Mouse (Mus musculus) limb, embryonic 14.5 days (tissue): ENCODE data around the gene Ugt1a9. TPM values are rescaled to one million over a fixed set of nuclear protein-coding genes. Genes with fewer than 3 reads are reported as not detected.
"Not testable (repeated sequence)": the region's sequence is repeated elsewhere in the genome, so short reads cannot be mapped to it uniquely, and the experiment has no call there.

Source experiments
- ATAC-seq: fragments of 200-750 bp; cut with Nextera tagmentation; 2 replicates; pipeline ENCODE4 v1.8.0; 2017; ENCODE audit warnings: low read depth, moderate number of reproducible peaks, moderate TSS enrichment; ENCODE audit not compliant: low FRiP score
- DNase-seq: peaks from one replicate; pipeline ENCODE4 v3.0.0-alpha.2; 2015; ENCODE audit warnings: low spot score
- H3K27ac ChIP-seq: fragments of 300-500 bp; sonication (generic); replicated peaks from 2 replicates; pipeline ENCODE4 v1.5.1; 2014; ENCODE audit warnings: low read depth, mild to moderate bottlenecking, low read length, moderate library complexity, mixed read lengths
- H3K27me3 ChIP-seq: fragments of 300-500 bp; sonication (generic); 2 replicates; pipeline ENCODE4 v1.6.1; 2014; ENCODE audit warnings: low read length, mixed read lengths; ENCODE audit not compliant: control insufficient read depth, insufficient read depth
- H3K36me3 ChIP-seq: fragments of 300-500 bp; sonication (generic); 2 replicates; pipeline ENCODE4 v1.6.1; 2014; ENCODE audit warnings: mild to moderate bottlenecking, low read length, moderate library complexity, mixed read lengths; ENCODE audit not compliant: control insufficient read depth, insufficient read depth
- H3K4me1 ChIP-seq: fragments of 300-500 bp; sonication (generic); 2 replicates; pipeline ENCODE4 v1.6.1; 2014; ENCODE audit warnings: antibody characterized with exemption, low read length, mixed read lengths; ENCODE audit not compliant: control insufficient read depth, insufficient read depth
- H3K4me2 ChIP-seq: fragments of 300-500 bp; sonication (generic); replicated peaks from 2 replicates; pipeline ENCODE4 v1.6.1; 2014; ENCODE audit warnings: low read depth, mild to moderate bottlenecking, low read length, moderate library complexity; ENCODE audit not compliant: severe bottlenecking
- H3K4me3 ChIP-seq: fragments of 300-500 bp; sonication (generic); replicated peaks from 2 replicates; pipeline ENCODE4 v1.5.1; 2014; ENCODE audit warnings: low read length
- H3K9ac ChIP-seq: fragments of 300-500 bp; sonication (generic); 2 replicates; pipeline ENCODE4 v1.6.1; 2014; ENCODE audit warnings: mild to moderate bottlenecking, low read depth, low read length, moderate library complexity; ENCODE audit not compliant: severe bottlenecking
- H3K9me3 ChIP-seq: fragments of 300-500 bp; sonication (generic); 2 replicates; pipeline ENCODE4 v1.6.1; 2016; ENCODE audit warnings: low read length; ENCODE audit not compliant: control insufficient read depth
- POLR2A ChIP-seq: fragments of 200-500 bp; IDR thresholded peaks from 2 replicates; pipeline ENCODE4 v1.8.0; 2012; ENCODE audit warnings: inconsistent platforms, mild to moderate bottlenecking, moderate library complexity, borderline replicate concordance; ENCODE audit not compliant: insufficient read depth, insufficient read length; ENCODE audit errors: extremely low read depth
- WGBS: fragments of 180-500 bp; shearing (Covaris S2); extraction: QIAGEN DNeasy Blood & Tissue Kit; methylation state at CpG from one replicate; pipeline ENCODE4 v1.1.7; 2014; 5-methylcytosine and 5-hydroxymethylcytosine counted together
- polyA plus RNA-seq, 2 experiments: library from polyadenylated mRNA; depleted of rRNA in 1 of 2; stranded (reverse) in 1 of 2; unstranded in 1 of 2; fragments of >200 nt; fragmentation: Nextera tagmentation in 1 of 2; extraction: Ambion mirVana in 1 of 2; gene quantifications; 2 replicates each; pipeline versions ENCODE4 v1.2.1 to v1.2.3; 2012 to 2014

Gene Ugt1a9
- polyA plus RNA-seq, 2 experiments = not detected

DNA sequence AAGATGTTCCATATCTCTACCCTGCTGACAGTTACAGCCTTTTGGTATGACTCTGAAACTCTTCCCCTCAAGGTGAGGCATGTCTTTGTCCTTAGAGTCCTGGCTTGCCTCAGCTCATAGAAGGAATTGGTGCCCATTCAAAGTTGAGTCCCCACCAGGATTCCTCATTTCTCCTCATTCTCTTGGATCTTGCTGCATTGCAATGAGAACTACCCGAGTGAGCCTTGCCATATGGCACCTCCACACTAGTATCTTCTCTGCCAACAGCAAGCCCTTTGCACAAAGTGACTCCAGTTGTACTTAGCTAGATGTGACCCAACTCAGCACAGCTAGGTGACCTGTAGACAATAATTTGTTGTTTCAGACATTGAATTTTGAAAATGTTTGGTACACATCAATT lies 153.0 kb downstream of the Ugt1a9 start:
- Histone ChIP-seq H3K4me1 (no peaks in the 10 kb centered on the region), H3K27me3 (no peaks in the 10 kb centered on the region), H3K36me3 (no peaks in the 10 kb centered on the region), H3K27ac (no peak overlapping the region), H3K9me3 (peaks cover 36% of the 10 kb centered on the region), H3K4me2 (no peak overlapping the region), H3K9ac (no peak overlapping the region), H3K4me3 (no peak overlapping the region)
- WGBS = 60% methylated on average over 1 of the region's 1 CpGs
- no peak for ATAC-seq
- no peak for DNase-seq
- TF ChIP-seq POLR2A = no peak

DNA sequence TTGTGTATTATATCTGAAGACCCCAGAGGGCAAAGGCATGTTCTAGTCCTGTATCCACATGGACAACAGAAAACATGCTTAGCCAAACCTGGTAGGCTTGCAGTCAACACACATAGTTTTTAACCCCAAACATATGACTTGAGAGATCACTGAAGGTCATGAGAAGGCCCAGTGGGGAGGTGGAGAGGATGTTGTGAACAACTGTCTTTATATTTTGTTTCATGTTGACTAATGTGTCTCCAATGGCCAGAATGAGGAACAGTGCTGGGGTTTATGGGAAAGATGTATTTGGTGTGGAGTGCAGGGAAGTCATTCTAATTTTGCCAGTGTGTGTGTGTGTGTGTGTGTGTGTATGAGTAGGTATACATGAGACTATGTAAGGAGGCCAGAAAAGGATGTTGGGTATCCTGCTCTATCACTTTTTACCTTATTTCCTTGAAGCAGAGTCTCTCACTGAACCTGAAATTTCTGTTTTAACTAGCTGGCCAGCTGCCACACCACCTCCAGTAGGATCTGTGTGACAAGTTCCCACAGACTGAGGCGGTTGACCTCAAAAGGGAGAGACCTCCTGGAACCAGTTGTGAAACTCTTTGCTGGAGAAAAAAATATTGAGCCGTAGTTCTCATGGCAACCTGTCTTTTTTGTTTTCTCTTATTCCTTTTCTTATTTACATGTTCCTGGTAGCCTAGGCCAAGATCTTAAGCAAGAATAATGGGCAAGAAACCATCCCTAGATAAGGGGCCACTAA lies 153.6 kb downstream of the Ugt1a9 start:
- ATAC-seq (no peak), DNase-seq (no peak)
- H3K36me3 ChIP-seq = no peaks in the 10 kb centered on the region
- H3K27me3 ChIP-seq = no peaks in the 10 kb centered on the region
- H3K9me3 ChIP-seq = peaks cover 42% of the 10 kb centered on the region
- no peak overlapping the region for H3K4me3 ChIP-seq
- 64% methylated on average over 2 of the region's 2 CpGs for WGBS
- H3K9ac ChIP-seq = no peak overlapping the region
- TF ChIP-seq POLR2A = no peak
- no peaks in the 10 kb centered on the region for H3K4me1 ChIP-seq
- H3K4me2 ChIP-seq = no peak overlapping the region
- no peak overlapping the region for H3K27ac ChIP-seq

DNA sequence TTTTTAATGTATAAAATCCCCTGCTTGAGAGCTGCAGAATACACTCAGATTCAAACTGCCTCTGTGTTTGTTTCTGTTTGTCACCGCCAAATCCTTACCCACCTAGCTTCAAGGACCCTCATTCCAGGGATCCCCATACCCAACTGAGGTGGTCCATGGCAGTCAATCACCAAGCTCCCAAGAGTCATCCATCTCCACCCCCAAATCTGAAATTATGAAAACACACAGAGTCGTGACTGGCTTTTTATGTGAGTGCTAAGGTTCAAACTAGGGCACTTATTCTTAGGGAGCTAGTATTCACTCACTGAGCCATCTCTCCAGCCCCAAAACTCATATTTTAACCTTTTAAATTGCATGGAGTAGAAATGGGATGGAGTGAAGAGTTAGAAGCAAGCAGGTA lies 154.7 kb downstream of the Ugt1a9 start:
- not testable (repeated sequence) for DNase-seq, H3K4me3 ChIP-seq, H3K4me2 ChIP-seq, ATAC-seq, H3K36me3 ChIP-seq, H3K27ac ChIP-seq, H3K9ac ChIP-seq, H3K27me3 ChIP-seq, H3K4me1 ChIP-seq
- 45% methylated on average over 2 of the region's 2 CpGs for WGBS
- H3K9me3 ChIP-seq = peaks cover 53% of the 10 kb centered on the region

DNA sequence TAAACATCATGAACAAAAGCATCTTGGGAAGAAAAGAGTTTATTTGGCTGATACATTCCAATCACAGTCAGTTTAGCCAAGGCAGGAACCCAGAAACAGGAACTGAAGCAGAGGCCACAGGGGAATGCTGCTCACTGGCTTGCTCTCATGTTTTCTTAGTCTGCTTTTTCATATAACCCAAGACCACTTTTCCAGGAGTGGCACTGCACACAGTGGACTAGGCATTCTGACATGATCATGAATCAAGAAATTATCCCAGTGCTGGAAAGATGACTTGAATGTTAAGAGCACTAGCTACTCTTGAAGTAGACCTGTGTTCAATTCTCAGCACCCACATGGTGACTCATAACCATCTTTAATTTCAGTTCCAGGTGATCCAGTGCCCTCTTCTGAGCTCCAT lies 155.1 kb downstream of the Ugt1a9 start:
- DNase-seq = no peak

DNA sequence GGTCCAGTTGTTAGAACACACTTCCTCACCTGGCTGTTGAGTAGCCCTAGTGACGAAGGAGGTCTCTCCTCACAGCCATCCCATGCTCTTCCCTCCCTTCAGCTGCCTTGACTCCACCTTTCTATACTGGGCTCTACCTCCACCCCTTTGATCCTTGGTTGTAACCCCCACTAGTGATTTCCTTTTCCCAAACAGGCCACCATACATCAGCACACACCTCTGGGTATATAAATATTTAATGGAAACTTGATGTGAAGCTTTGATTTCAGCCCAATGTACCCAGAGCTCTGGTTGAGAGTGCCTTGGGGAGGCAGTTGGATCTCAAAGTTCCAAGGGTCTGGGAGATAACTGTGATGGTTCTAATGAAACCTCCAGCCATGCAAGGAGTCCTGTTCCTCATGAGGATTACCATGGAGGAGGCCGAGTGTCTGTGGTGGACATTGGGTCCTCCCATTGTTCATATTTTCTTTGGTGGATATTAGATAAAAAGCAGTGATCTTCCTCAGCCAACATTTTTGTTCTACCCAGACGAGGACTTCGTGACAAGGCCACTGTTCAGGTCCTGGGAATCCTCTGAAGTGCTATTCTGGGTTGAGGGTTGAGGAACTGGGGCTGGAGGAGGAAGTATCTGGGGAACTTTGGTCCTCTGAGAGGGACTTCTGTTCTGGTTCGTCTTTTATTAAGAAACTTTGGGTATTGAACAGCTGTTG lies 156.2 kb downstream of the Ugt1a9 start, which contains the start of gene Mroh2a:
TSS of gene Mroh2a (plus strand) at position 317 of the 710 bp plus-strand sequence.
- Histone ChIP-seq H3K4me3 (no peak within 1 kb of the TSS), H3K9ac (no peak within 1 kb of the TSS), H3K27ac (no peak within 1 kb of the TSS), H3K9me3 (peaks cover 68% of the 10 kb centered on the region), H3K27me3 (no peaks in the 10 kb centered on the region), H3K36me3 (no peaks in the 10 kb centered on the region), H3K4me1 (no peaks in the 10 kb centered on the region), H3K4me2 (no peak within 1 kb of the TSS)
- DNase-seq (no peak), ATAC-seq (no peak)
- WGBS = 55% methylated on average over 5 of the region's 5 CpGs
- TF ChIP-seq POLR2A = no peak

More for the DNA sequence above, 155.1 kb downstream of the Ugt1a9 start:
- Histone ChIP-seq H3K9ac (no peak overlapping the region), H3K9me3 (peaks cover 57% of the 10 kb centered on the region), H3K27me3 (no peaks in the 10 kb centered on the region), H3K27ac (no peak overlapping the region), H3K36me3 (no peaks in the 10 kb centered on the region), H3K4me2 (no peak overlapping the region), H3K4me1 (no peaks in the 10 kb centered on the region), H3K4me3 (no peak overlapping the region)
- TF ChIP-seq POLR2A = no peak
- no peak for ATAC-seq
